Mouse (Mus musculus) heart, postnatal 4 days (tissue): ENCODE measurements at regions not wholly inside any gene's neighbourhood (a gene's known extent, or its start where the extent isn't known, plus 50 kb on each side); places are given as distances from the start of the nearest gene placed in this dataset.

ENCODE experiments used
- DNase-seq: peaks from one replicate; pipeline ENCODE4 v3.0.0; 2021

DNA sequence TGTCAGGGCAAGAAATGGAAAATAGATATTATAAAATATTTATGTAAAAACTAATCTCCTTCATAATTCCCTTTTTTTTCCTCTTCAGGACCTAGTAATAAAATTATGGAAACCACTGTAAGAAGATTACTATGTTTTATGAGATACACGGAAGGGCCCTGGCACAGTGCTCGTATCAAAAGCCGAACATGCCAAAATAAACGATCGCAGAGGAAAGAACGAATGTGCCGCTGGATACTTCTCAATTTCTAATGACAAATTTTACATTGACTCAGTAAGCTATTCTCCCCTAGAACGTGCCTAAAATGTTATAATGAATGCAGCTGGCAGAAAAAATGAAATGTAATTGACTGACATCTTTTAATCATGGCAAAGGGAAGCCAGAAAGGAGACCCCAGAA, 257.4 kb upstream of the Daam1 start:
- DNase-seq: no peak

DNA sequence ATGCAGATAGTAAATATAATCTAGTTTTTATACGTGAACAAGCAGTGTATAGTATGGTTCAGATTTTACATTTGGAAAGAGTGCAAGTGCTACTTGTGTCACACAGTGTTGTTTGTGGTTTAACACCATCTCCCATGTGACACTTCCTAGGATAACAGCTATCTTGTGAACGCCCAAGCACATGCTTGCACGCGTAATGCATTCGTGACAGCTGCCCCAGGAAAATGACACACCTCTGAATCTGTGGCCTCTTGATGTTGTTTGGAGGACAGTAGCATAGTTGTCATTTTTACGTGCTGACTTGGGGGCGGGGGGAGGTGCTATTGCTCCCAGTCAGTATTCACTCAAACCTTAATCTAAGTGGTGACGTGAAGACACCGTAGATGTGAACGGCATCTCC, 256.2 kb upstream of the Daam1 start:
- no peak for DNase-seq

DNA sequence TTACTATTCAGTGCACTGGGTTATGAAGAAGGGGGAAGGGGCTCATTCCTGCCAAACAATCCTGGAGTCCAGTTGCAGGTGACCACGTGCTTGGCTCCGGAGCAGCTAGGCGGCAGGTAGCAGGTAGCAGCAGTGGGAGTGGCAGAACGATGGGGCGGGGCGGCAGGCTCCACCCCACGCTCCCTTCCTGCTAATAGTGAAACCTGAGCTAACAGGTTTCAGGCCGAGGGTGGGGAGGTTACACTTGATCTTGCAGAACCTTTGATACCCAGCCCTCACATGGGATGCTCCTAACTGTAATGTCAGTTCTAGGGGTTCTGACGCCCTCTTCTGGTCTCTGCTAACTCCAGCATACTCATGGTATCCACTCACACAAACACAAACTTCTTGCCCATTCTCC, 253.5 kb upstream of the Daam1 start:
- peak; percentile 42 for DNase-seq

DNA sequence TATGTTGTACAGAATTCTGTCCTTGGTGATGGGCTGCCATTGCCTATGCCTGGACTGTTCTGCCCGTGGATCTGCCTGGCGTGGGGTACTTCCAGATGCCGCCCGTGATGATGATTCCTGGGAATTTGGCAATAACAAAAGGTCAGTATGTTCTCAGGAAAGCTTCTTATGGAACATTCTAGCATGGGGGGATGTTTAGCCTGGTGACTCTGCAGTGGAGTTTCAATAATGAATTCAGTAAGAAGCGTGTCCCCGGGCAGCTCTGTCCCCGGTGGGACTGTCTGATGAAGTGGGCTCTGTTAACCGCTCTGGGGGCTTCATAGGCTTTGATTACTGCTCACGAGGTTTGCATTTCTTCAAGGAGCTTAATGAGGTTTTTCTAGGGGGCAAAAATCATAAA, 252.9 kb upstream of the Daam1 start:
- DNase-seq: no peak

GRCm38 (mm10) chr12:71578912-71579311, 252.0 kb upstream of the Daam1 start:
- no peak for DNase-seq

- peak; percentile 26 for DNase-seq
Measured at GRCm38 (mm10) chr12:71580532-71581290, 250.2 kb upstream of the Daam1 start.

DNA sequence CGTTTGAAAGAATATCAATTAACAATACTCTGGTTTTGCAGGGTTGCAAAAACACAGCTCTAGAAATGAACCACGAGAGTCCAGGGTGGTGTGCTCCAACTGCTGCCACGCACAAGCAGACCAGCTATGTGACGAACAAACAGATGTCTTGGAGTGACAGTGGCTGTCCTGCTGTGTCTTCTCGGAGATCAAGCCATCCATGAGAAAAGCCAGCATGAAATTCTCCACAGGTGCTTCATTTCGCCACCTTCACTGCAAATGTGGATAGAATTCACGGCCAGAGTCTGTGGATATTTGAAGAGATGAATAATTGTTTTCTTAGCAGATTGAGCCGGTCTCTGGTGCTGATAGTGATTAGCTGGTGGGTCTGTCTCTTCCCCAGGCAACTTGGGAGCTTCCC, 246.3 kb upstream of the Daam1 start:
- DNase-seq: no peak

DNA sequence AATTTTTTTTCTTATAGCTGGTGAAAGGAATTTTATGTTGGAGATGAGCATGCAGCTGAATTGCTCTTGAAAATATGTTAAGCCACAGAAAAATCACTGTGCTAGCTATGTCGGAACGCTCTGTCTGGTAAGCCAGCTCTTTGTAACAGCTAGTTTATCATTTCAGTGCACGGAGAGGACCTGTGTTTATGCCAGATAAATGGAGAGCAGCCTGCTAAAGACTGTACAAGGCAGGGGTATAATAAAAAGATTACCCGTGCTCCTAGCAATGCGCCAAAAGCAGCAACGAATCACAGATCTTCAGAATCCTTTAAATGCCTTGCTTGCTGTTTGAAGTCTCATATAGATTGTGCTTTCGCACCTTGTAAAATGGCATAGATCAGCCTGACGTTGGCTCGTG, 232.2 kb upstream of the Daam1 start:
- no peak for DNase-seq

- no peak for DNase-seq
Measured at GRCm38 (mm10) chr12:71601091-71601690, 229.7 kb upstream of the Daam1 start.

GRCm38 (mm10) chr12:71603136-71603535, 227.7 kb upstream of the Daam1 start:
- DNase-seq: no peak

DNA sequence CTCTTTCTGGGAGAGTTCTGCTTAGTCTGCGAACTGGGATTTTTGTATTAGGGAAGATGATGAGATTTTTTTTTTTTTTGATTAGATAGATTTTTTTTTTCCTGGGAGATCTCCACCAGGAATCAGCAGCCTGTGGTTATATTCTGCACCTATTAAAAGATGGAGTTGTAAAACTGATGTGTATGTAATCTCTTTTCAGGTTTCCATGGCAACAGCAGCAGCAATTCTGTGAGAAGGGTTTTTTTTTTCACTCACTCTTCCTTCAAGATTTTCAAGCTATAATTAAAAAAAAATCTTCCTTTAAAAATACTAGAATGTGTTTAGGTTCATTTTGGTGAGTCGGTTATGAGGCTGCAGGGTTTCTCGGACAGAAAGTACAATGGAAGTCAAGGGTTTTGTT, 224.5 kb upstream of the Daam1 start:
- DNase-seq: no peak

GRCm38 (mm10) chr12:71607966-71608365, 222.9 kb upstream of the Daam1 start:
- DNase-seq: no peak

DNA sequence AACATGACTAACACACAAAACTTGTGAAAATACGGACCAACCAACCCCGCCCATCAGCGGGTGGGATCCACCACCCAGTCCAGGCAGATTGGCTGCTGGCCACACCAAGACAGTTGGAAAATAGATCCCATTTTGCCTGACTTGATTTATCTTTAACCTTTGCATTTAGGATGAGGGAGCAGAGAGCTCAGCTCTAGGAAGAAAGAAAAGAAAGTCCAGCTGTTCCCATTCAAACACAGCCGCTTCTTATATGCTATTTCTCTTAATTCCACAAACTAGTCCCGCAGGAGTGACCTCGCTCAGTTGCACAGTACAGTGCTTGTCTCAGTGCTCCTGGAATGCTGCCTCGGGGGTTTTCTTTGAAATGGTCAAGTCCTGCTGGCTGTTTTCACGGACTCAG, 217.6 kb upstream of the Daam1 start:
- peak; percentile 35 for DNase-seq

DNA sequence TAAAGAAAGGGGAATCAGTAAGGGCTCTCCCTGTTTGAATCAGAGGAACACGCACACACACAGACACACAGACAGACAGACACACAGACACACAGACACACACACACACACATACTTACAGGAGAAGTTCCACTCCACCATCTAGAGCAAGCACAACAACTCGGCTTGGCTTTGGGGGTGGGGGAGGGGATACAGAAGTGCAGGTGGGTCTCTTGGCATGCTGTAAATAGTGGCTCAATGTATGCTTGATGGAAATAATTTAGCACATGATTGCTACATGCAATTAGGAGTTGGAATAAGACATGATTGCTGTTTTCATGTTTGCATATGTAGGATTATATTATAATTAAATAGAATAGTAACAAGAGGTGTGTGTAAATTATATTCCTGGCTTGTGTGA, 215.9 kb upstream of the Daam1 start:
- DNase-seq: no peak

GRCm38 (mm10) chr12:71615383-71615782, 215.5 kb upstream of the Daam1 start:
- no peak for DNase-seq

DNA sequence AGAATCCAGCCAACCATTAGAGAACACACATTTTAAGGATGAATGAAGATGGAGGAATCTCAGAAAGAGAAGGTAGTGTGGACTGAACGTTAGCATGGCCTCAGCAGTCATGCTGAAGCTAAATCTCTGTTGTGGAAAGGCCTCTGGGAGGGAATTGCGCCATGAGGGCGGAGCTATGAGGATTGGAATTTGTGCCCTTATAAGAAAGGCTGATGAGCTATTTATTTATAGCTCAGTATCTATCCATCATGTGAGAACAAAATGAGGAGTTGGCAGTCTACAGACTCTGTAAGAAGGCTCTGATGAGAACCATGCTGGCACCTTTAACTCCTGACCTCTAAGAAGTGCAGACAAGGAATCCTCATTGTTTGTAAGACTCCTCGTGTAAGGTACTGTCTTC, 214.8 kb upstream of the Daam1 start:
- peak; percentile 49 for DNase-seq

GRCm38 (mm10) chr12:71618466-71618865, 212.4 kb upstream of the Daam1 start:
- peak; percentile 38 for DNase-seq

DNA sequence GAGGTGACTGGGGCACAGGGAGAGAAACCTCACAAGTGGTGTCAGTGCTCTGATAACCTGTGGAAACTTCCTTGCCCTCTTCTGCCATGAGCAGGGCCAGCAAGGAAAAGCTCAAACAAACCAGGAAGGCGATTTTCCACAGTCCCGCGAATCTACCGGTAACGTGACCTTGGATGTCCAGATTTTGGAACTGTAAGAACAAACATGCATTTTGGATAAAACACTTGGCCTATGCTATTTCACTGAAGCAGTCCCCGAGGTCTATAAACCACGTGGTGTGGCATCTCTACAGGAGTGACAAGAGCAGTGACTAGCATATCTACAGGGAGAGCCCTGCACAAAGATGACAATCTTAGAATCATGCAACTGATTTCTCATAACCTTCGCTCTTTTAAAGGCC, 211.9 kb upstream of the Daam1 start:
- DNase-seq: no peak

DNA sequence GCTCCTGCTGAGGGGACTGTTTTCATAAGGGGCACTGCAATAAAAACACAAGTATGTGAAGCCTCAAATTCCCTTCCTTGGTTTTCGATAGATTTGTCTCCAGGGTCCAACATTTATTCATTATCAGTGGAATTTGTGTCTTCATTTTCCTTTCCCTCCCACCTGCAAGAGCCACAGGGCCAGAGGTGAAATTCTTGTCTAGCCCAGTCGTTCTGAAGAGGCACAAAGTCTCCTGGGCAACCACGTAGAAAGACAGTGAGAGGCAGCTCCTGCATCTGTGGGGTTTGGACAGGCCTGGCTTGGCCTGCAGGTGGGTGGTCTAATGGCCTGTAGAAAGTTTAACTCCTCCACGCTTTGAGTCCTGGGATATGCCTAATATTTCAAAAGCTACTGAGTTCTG, 211.3 kb upstream of the Daam1 start:
- DNase-seq: no peak

DNA sequence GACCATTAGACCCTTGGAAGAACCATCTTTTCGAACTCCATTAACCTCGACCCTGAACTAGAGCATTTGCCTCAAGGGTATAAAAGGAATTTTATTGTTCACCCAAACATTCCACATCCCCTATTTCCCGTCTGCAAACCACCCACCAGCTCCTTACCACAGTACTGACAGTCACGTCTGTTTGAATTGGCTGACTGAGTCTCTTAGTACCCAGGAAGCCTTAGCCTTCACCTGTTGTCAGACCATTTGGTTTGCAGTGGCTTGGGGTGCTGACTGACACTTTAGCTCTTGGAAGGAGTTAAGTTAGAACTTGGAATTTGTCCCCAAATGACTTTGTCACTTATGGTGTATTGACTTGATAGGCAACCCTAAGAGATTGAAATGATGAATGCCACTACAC, 209.3 kb upstream of the Daam1 start:
- DNase-seq: no peak

DNA sequence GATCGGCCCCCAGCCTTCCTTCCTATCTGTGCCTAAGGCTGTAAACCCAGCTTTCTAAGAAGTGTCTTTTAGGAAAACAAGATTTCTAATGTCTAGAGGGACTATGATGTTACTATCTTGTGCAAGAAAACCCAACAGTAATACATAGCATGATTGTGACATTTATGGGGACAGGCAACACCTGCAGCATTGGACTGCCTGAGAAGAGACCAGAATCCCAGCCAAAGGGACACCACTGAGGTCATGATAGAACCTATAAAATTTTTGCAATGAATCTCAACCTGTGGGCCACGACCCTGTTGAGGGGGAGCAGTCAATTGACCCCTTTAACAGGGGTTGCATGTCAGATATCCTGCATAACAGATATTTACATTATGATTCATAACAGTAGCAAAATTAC, 208.1 kb upstream of the Daam1 start:
- DNase-seq: no peak

DNA sequence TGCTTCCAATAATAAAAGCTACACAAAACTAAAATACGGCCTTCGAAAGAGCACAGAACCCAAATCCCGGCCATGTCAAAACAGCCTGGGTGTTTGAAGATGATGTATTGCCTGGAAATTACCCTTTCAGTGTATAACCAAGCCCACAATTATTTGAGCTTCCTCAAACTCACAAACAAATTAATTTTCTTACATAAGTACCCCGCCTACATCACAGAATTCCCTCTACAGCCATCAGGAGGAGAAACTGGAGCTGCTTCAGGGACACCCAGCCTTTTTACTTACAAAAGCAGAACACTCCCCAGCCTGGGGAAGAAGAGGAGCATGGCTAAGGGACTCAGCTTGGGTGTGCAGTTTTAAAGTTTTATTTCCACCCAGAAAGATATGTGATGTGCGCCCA, 207.6 kb upstream of the Daam1 start:
- DNase-seq: no peak

GRCm38 (mm10) chr12:71624076-71624475, 206.8 kb upstream of the Daam1 start:
- no peak for DNase-seq

- DNase-seq: no peak
Measured at GRCm38 (mm10) chr12:71624676-71625075, 206.2 kb upstream of the Daam1 start.

- DNase-seq: no peak
Measured at GRCm38 (mm10) chr12:71625115-71625514, 205.8 kb upstream of the Daam1 start.
